Mouse (Mus musculus): ENCODE results near the gene Slitrk5.
"Not testable (repeated sequence)": the region's sequence is repeated elsewhere in the genome, so short reads cannot be mapped to it uniquely, and the experiment has no call there.

The Slitrk5 gene

GRCm38 (mm10) chr14:111674664-111675147 is at the start of gene Slitrk5:
Gene Slitrk5 (plus strand): TSS chr14:111675097.
- peak; percentile 91 for DNase-seq

- no peak for DNase-seq
These were observed 2.0 kb upstream of the Slitrk5 start for GRCm38 (mm10) chr14:111672942-111673341.

GRCm38 (mm10) chr14:111675211-111676165 is 591 bp downstream of the Slitrk5 start:
- peak; percentile 27 to 40 for DNase-seq

GRCm38 (mm10) chr14:111676166-111676581 is 1.3 kb downstream of the Slitrk5 start:
- DNase-seq = peak; percentile 19 to 46

GRCm38 (mm10) chr14:111676851-111677291 is 2.0 kb downstream of the Slitrk5 start:
- no peak for DNase-seq

- no peak for DNase-seq
These were observed 2.6 kb downstream of the Slitrk5 start for GRCm38 (mm10) chr14:111677361-111678070.

- no peak for DNase-seq
These were observed 5.4 kb downstream of the Slitrk5 start for GRCm38 (mm10) chr14:111680271-111680670.

DNA sequence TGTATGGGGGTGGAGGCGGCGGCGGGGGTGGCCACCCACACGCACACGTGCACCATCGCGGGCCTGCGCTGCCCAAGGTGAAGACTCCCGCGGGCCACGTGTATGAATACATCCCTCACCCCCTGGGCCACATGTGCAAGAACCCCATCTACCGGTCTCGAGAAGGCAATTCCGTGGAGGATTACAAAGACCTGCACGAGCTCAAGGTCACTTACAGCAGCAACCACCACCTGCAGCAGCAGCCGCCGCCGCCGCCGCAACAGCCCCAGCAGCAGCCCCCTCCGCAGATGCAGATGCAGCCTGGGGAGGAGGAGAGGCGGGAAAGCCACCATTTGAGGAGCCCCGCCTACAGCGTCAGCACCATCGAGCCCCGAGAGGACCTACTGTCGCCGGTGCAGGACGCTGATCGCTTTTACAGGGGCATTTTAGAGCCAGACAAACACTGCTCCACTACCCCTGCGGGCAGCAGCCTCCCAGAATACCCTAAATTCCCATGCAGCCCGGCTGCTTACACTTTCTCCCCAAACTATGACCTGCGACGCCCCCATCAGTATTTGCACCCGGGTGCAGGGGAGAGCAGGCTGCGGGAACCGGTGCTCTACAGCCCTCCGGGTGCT is 6.3 kb downstream of the Slitrk5 start:
- peak; percentile 3 to 7 for DNase-seq

DNA sequence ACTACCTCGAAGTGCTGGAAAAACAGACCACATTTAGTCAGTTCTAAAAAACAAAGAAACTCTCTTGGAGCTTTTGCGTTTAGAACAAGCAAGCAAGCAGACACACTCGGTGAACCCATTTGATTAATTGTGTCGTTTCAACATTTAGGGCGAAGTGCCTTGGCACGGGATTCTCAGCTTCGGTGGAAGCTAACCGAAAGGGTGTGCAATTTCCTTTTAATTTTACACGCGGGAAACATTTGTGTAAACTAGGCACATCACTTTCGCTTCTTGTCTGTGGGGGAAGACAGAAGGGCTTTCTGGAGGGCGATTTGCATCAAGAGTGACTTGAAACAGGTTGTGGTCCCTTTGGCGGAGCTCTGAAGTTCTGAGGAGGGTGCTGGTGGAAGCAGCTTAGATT is 6.9 kb downstream of the Slitrk5 start:
- DNase-seq = no peak

DNA sequence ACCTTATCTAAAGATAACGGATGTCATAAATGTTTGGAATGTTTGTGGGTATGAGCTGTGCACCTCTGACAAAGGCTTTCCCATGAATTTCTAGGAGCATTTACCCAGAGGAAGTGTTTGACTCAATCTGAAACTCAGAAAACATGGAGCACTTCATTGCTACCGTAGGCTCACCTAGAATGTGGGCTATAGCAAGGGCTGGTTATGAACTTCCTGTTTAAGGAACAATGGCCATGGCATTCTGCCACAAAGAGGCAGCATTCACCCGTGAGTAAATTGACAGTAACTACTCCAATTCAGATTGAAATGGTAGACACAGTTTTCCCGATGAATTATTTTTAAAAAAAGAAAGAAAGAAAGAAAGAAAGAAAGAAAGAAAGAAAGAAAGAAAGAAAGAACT is 8.6 kb downstream of the Slitrk5 start:
- DNase-seq = no peak

DNA sequence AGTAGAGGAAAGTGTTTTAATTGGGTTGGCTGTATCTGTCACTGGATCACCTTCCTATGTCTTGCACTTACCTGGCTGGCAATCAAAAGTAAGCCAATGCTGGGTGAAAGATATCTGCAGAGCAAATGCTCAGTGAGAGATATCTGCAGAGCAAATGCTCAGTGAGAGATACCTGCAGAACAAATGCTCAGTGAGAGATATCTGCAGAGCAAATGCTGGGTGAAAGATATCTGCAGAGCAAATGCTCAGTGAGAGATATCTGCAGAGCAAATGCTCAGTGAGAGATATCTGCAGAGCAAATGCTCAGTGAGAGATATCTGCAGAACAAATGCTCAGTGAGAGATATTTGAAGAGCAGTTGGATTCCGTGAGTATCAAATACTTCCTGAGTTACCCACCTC is 15.2 kb downstream of the Slitrk5 start:
- not testable (repeated sequence) for DNase-seq

DNA sequence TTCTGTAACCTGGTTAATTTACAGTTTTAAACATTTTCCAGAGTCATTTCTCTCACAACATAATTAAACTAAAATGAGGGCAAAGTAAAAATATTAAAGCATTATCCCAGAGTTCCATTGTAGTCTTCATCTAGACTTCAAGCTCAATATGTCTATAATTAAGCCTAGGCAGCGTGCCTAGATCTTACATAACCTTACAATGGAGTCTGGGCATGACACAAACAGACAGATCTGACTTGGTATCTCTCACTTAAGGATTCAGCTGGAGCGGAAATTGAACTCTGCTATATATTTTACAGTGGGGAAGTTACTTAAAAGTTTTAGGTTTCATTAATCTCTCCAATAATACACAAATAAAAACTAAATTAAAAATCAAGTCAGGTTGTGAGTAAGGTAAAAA is 54.9 kb downstream of the Slitrk5 start:
- DNase-seq = no peak

Data from kidney, postnatal 4 days (tissue).